Mouse (Mus musculus) bone marrow macrophage, adult 2 months (primary cell): ENCODE data around the gene Zfp526. TPM values are rescaled to one million over a fixed set of nuclear protein-coding genes. Genes with fewer than 3 reads are reported as not detected.
"Not testable (repeated sequence)": the region's sequence is repeated elsewhere in the genome, so short reads cannot be mapped to it uniquely, and the experiment has no call there.

Experiments used
- H3K27ac ChIP-seq: 2 replicates; pipeline ENCODE4 v1.5.1; 2012; ENCODE audit warnings: low read depth, low read length; ENCODE audit not compliant: insufficient read depth
- H3K4me1 ChIP-seq: 2 replicates; pipeline ENCODE4 v1.6.1; 2012; ENCODE audit warnings: low read length; ENCODE audit not compliant: control insufficient read depth, insufficient read depth
- H3K4me3 ChIP-seq: 2 replicates; pipeline ENCODE4 v1.5.1; 2012; ENCODE audit warnings: mild to moderate bottlenecking, low read length, moderate library complexity; ENCODE audit not compliant: insufficient read depth
- CTCF ChIP-seq: IDR thresholded peaks from 2 replicates; pipeline ENCODE4 v1.5.1; 2012; ENCODE audit warnings: low read depth, mild to moderate bottlenecking, low read length, moderate library complexity
- POLR2A ChIP-seq: IDR thresholded peaks from 2 replicates; pipeline ENCODE4 v1.6.1; 2012; ENCODE audit warnings: mild to moderate bottlenecking, low read depth, low read length, borderline replicate concordance
- polyA plus RNA-seq: library from polyadenylated mRNA; stranded (reverse); fragments of >200 nt; gene quantifications from 2 replicates; pipeline ENCODE4 v1.2.4, GENCODE M21; 2012; ENCODE audit not compliant: missing spikeins, insufficient read depth, insufficient read length

Zfp526 gene
- polyA plus RNA-seq, 1 experiment: 6.4 TPM

DNA sequence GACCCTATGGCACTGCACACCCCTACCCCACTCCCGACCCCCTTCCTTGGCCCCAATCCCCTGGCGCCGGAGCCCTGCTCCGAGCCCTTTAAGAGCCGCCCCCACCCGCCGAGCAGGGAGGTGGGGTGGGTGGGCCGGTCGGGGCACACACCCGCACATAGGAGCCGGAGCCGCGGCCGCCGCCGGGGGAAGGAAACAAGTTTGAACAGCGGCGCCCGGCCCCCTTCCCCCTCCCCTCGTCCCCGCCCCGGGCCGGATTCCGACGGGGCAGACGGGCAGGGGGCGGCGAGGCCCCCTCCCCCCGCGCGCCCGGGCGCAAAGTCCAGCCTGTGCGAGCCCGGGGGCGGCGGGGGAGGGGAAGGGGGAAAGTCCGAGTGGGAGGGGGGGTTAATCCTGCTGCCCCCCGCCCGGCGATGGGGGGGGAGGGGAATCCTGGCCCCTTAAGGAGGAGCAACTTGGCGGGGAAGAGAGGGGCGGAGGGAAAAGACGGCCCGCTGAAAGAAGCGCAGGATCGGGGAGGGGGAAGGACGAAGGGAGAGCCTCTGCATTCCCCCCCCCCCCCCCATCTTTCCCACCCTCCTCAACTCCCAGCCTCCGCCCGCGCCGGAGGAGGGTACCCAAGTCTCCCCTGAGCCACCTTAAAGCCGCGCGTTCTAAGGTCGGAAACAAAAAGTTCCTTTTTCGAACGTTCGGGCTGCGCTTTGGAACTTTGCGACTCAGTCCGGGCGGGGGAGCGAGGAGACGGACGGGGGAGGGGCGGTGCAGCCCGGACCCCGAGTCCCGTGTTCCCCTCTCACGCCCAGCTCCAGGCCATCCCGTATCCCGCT, 28.3 kb downstream of the Zfp526 start:
- H3K4me3 ChIP-seq: peak overlapping the region; percentile 87
- TF ChIP-seq POLR2A (no peak), CTCF (no peak)
- peaks cover 30% of the 10 kb centered on the region for H3K4me1 ChIP-seq
- peak overlapping the region; percentile 96 for H3K27ac ChIP-seq

DNA sequence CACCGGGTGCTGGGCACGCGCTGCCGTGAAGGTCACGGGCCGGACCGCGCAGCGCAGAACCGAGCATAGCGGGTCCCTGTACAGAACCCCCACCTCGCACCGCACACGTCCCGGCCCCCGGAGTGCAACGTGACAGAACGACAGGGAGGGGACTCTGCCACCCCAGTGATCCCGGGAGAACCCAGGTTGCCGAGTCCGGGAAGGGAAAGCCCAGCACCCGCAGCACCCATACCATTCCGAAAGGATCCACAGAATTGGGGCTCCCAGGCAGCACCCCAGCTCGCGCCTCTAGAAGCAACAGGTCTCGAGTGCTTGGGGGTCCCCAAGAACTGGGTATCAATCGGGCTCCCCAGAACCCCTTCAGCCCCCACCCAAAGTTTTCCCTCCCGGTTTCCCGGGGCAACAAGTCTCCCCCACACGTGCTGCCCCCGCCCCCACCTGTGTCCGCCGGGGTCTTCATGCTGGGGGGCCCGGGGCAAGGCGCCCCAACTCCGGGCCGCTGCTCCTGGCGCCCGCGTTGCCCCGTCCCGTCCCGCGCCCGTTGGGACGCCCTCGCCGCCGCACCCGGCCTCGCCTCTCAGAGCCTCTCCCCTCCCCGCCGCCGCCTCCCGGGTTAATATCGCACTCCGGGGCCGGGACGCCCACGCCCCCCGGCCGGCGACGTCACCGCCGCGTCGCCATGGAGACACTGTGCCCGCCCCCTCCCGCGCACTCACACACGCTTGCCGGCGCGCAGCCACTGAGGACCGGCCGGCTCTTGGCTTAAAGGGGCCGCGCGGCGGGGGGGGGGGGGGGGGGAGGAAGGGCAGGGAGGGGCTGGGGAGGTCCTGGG, 29.1 kb downstream of the Zfp526 start, which contains the start of gene Erf:
Erf (minus strand) TSS at position 621 of the 832 bp plus-strand sequence.
- TF ChIP-seq POLR2A (no peak), CTCF (no peak)
- H3K4me3 ChIP-seq: peak within 1 kb of the TSS; percentile 87
- peak within 1 kb of the TSS; percentile 69 for H3K27ac ChIP-seq
- H3K4me1 ChIP-seq: peaks cover 30% of the 10 kb centered on the region

DNA sequence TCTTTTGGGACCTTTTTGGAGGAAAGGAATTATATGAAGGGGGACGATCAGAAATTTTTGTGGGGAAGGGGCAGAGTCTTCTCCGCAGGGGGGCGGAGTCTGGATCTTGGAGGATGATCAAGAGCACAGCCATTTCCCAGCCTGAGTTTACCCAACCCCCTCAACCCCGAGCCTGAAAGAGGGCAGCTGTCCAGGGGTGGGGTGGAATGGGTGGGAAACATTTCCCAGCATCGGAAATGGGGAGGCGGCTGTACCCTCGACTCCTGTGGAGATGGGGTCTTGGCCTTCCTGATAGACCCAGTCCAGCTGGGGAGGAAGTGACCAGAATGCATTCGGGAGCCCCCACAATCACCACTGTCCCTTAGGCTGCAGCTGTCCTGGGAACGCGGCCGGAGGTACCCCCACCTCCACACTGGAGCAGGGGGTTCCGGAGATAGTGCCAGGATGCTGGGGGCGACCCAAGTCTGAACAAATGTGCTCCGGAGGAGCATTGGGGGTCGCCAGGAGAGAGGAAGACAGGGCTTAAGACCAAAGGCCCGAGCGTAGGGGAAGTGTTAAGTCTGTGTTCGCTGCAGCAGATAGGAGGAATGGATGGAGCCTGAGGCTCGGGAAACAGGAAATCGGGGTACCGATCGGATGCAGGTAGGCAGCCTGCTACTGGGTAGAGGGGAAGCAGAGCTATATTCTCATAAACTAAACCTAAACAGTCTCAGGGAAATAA, 30.0 kb downstream of the Zfp526 start:
- Histone ChIP-seq H3K4me3 (peak overlapping the region; percentile 43), H3K27ac (no peak overlapping the region), H3K4me1 (peaks cover 26% of the 10 kb centered on the region)
- no peak for TF ChIP-seq POLR2A
- TF ChIP-seq CTCF: no peak

DNA sequence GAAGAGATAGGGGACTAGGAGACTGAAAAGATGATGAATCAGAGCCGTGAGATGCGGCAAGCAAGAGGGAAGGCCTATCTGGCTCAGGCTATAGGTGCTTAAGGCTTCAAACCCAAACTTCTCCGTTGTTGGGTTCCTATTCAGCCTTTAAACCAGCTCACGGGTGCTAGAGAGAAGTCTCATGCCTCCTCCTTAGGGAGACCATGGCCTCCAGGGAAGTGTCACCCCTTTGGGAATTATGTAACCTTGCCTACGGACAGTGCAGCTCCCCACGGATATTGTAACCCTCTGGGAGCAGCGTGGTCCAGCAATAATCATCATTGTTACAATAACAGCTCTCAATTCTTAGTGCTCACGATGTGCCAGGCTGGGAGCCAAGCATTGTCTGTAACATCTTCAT, 30.6 kb downstream of the Zfp526 start:
- TF ChIP-seq POLR2A: no peak
- no peak for TF ChIP-seq CTCF
- H3K27ac ChIP-seq: no peak overlapping the region
- no peak overlapping the region for H3K4me3 ChIP-seq

DNA sequence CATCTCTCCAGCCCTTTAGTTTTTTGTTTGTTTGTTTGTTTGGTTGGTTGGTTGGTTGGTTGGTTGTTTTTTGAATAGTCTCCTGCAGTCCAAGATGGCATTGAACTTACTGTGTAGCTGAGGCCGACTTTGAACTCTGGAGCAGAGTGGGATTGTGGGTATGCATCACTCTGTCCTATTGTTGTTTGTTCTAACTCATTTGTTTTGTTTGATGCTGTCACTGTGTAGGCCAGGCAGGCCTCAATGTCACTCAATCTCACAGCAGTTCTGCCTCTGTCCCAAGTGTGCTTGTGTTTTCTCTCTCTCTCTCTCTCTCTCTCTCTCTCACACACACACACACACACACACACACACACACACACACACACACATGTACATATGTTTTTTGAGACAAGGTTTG, 40.7 kb downstream of the Zfp526 start:
- Histone ChIP-seq H3K4me1 (peaks cover 10% of the 10 kb centered on the region), H3K4me3 (no peak overlapping the region), H3K27ac (no peak overlapping the region)
- TF ChIP-seq CTCF: no peak
- no peak for TF ChIP-seq POLR2A

More for the DNA sequence above, 30.6 kb downstream of the Zfp526 start:
- H3K4me1 ChIP-seq: peaks cover 20% of the 10 kb centered on the region

DNA sequence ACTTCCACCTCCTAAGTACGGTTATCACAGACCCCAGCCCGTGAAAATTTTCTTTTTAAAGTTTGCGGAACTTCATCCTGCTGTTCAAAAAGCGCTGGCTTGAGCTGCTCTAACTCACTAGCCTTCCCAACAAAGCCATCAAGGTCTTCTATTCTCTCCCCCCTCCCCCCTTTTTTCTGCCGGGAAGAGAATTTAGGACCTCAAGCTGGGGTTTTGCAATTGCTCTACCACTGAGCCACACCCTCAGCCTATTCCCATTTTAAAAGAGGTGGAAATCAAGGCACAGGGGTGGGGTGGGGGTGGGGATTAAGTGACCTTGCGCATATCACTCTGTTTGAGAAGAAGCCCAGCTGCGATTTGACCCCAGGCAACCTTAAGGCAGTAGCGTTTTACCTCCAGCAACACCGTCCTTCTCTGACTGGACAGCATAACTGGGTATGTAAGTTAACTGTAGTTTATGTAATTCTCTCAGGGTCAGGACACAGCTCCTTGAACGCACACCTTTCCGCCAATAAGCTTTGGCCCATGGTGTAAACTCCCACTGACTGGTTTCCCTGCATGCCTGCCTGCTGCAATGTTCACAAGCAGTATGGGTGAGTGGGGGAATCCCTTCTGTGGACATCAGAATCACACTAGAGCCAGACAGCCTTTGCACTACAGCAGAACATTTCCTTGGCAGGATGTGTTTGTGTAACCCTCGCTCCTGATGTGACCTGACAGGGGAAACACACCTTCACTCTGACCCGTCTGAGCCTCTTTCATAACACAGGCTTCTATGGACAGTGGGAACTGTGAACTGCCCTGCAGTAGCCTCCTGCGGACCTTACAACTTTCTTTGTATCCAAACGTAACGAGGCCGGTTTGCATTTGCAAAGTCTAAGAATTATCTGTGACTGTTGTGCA, 43.0 kb downstream of the Zfp526 start:
- Histone ChIP-seq H3K4me3 (no peak overlapping the region), H3K27ac (no peak overlapping the region), H3K4me1 (peaks cover 15% of the 10 kb centered on the region)
- TF ChIP-seq POLR2A (no peak), CTCF (no peak)

DNA sequence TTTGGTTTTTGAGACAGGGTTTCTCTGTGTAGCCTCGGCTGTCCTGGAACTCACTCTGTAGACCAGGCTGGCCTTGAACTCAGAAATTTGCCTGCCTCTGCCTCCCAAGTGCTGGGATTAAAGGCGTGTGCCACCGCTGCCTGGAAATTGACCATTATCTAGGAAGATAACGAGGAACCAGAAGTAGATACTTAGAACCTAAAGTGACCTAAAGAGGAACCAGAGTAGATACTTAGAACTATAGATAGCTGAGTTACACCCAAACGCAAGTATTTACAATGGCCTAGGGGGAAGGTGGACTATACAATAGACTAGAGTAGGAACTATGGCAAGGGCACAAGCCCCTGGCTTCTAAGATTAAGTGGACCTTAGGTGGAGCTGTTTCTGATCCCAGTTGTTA, 44.5 kb downstream of the Zfp526 start:
- not testable (repeated sequence) for H3K4me3 ChIP-seq, H3K27ac ChIP-seq
- peaks cover 24% of the 10 kb centered on the region for H3K4me1 ChIP-seq

DNA sequence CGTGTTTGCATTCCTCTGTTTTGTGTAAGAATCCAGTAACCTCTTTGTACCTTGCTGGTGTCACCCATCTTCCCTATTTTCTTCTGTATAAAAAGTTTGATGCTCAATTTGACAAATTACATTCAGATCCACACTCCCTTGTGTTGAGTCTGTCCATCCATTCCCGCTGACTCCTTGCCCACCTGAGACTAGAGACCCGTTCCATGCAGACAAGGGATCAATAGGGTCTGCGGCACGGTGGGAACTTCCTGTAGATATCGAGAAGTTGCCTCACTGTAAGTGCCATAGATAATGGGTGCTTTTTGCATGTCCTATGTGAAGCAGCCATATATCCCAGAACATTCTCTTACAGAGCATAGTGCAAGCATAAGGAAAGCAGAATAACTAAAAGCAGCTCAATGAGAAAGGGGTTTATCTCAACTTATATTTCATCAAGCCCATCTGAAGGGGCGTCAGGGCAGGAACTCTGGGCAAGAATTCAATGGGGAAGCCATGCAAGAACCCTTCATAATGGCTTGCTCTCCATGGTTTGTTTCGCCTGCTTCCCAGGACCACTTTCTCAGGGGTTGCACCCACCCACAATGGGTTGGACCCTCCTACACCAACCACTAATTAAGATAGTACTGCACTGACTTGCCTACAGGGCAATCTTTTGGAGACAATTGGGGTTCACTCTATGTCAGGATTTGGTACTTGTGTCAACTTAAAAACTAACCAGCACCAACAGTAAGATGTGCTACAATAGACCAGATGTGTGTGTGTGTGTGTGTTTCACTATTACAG, 45.1 kb downstream of the Zfp526 start:
- no peak for TF ChIP-seq CTCF
- no peak for TF ChIP-seq POLR2A
- H3K27ac ChIP-seq: no peak overlapping the region
- no peak overlapping the region for H3K4me3 ChIP-seq
- H3K4me1 ChIP-seq: peaks cover 24% of the 10 kb centered on the region
